Mouse (Mus musculus) myocyte (in vitro differentiated cells): Measurements from ENCODE around the gene Fam199x.

Experiments used
- CEBPB ChIP-seq: IDR thresholded peaks from 2 replicates; pipeline ENCODE4 v1.6.1; 2011; ENCODE audit warnings: mild to moderate bottlenecking, moderate library complexity; ENCODE audit not compliant: poor library complexity, insufficient read depth, severe bottlenecking
- E2F4 ChIP-seq: IDR thresholded peaks from one replicate; pipeline ENCODE4 v1.6.1; 2011; ENCODE audit warnings: mild to moderate bottlenecking, control low read depth, moderate library complexity; ENCODE audit not compliant: insufficient read depth
- MAX ChIP-seq: IDR thresholded peaks from one replicate; pipeline ENCODE4 v1.6.1; 2011; ENCODE audit warnings: low read depth, mild to moderate bottlenecking, control low read depth
- MYOD1 ChIP-seq, 3 experiments: IDR thresholded peaks; one replicate each; pipeline ENCODE4 v1.6.1; 2011; ENCODE audit warnings: control low read depth in 2 of 3, low read depth in 2 of 3, mild to moderate bottlenecking in 2 of 3, moderate library complexity in 1 of 3; ENCODE audit not compliant: insufficient read length in 2 of 3, control insufficient read depth in 1 of 3
- MYOG ChIP-seq, 3 experiments: IDR thresholded peaks; one replicate each; pipeline ENCODE4 v1.6.1; 2011; ENCODE audit warnings: control low read depth in 2 of 3, low read depth in 2 of 3, mild to moderate bottlenecking in 2 of 3; ENCODE audit not compliant: insufficient read length in 2 of 3, control insufficient read depth in 1 of 3, insufficient read depth in 1 of 3
- POLR2A ChIP-seq: IDR thresholded peaks from one replicate; pipeline ENCODE4 v1.6.1; 2011; ENCODE audit warnings: low read depth, mild to moderate bottlenecking, control low read depth, moderate library complexity; ENCODE audit not compliant: insufficient read length
- POLR2AphosphoS2 ChIP-seq: IDR thresholded peaks from one replicate; pipeline ENCODE4 v1.6.1; 2011; ENCODE audit warnings: low read depth, control low read depth; ENCODE audit not compliant: insufficient read length
- REST ChIP-seq: IDR thresholded peaks from one replicate; pipeline ENCODE4 v1.6.1; 2011; ENCODE audit warnings: mild to moderate bottlenecking, control low read depth, moderate library complexity; ENCODE audit not compliant: insufficient read depth, insufficient read length
- SRF ChIP-seq: IDR thresholded peaks from one replicate; pipeline ENCODE4 v1.6.1; 2011; ENCODE audit warnings: low read depth; ENCODE audit not compliant: control insufficient read depth, insufficient read length
- TCF12 ChIP-seq: IDR thresholded peaks from one replicate; pipeline ENCODE4 v1.6.1; 2011; ENCODE audit warnings: mild to moderate bottlenecking, control low read depth; ENCODE audit not compliant: poor library complexity, insufficient read depth, severe bottlenecking
- TCF3 ChIP-seq: IDR thresholded peaks from one replicate; pipeline ENCODE4 v1.6.1; 2011; ENCODE audit warnings: low read depth, control low read depth; ENCODE audit not compliant: insufficient read length
- USF1 ChIP-seq: IDR thresholded peaks from one replicate; pipeline ENCODE4 v1.6.1; 2011; ENCODE audit warnings: low read depth, mild to moderate bottlenecking, control low read depth, moderate library complexity

- TF ChIP-seq POLR2A (no peak), E2F4 (no peak), POLR2AphosphoS2 (no peak), USF1 (no peak), SRF (no peak), MYOD1 (IDR thresholded peaks at IDR 0.05; ENCODE audit: control insufficient read depth in 1 of 3, insufficient read length in 2 of 3, low read depth in 2 of 3) (no peak), TCF12 (no peak), MAX (no peak), REST (no peak), TCF3 (no peak), MYOG (IDR thresholded peaks at IDR 0.05; ENCODE audit: control insufficient read depth in 1 of 3, insufficient read depth in 1 of 3, insufficient read length in 2 of 3, low read depth in 2 of 3) (no peak), CEBPB (no peak)
Observed at GRCm38 (mm10) chrX:137106498-137106897, 57.1 kb downstream of the Fam199x start.
